Mouse (Mus musculus) midbrain, embryonic 16.5 days (tissue): ENCODE measurements around the gene Mtus2. TPM values are rescaled to one million over a fixed set of nuclear protein-coding genes. Genes with fewer than 3 reads are reported as not detected.
"Not testable (repeated sequence)": the region's sequence is repeated elsewhere in the genome, so short reads cannot be mapped to it uniquely, and the experiment has no call there.

Experiments
- ATAC-seq: fragments of 200-750 bp; cut with Nextera tagmentation; 2 replicates; pipeline ENCODE4 v1.8.0; 2017; ENCODE audit warnings: moderate TSS enrichment
- H3K27ac ChIP-seq: fragments of 300-500 bp; sonication (generic); 2 replicates; pipeline ENCODE4 v1.5.1; 2014; ENCODE audit warnings: mild to moderate bottlenecking, low read length, mixed read lengths
- H3K27me3 ChIP-seq: fragments of 300-500 bp; sonication (generic); 2 replicates; pipeline ENCODE4 v1.6.1; 2014; ENCODE audit warnings: low read depth, low read length, mixed read lengths; ENCODE audit not compliant: control insufficient read depth, insufficient read depth
- H3K36me3 ChIP-seq: fragments of 300-500 bp; sonication (generic); 2 replicates; pipeline ENCODE4 v1.6.1; 2014; ENCODE audit warnings: mild to moderate bottlenecking, low read length, moderate library complexity, mixed read lengths; ENCODE audit not compliant: control insufficient read depth, insufficient read depth
- H3K4me1 ChIP-seq: fragments of 300-500 bp; sonication (generic); 2 replicates; pipeline ENCODE4 v1.6.1; 2014; ENCODE audit warnings: mild to moderate bottlenecking, low read length, mixed read lengths; ENCODE audit not compliant: control insufficient read depth, insufficient read depth
- H3K4me2 ChIP-seq: fragments of 300-500 bp; sonication (generic); 2 replicates; pipeline ENCODE4 v1.6.1; 2014; ENCODE audit warnings: mild to moderate bottlenecking, low read length, mixed read lengths
- H3K4me3 ChIP-seq: fragments of 300-500 bp; sonication (generic); 2 replicates; pipeline ENCODE4 v1.5.1; 2014; ENCODE audit warnings: low read depth, mild to moderate bottlenecking, low read length, moderate library complexity, mixed read lengths
- H3K9ac ChIP-seq: fragments of 300-500 bp; sonication (generic); 2 replicates; pipeline ENCODE4 v1.6.1; 2014; ENCODE audit warnings: low read depth, low read length, mixed read lengths
- H3K9me3 ChIP-seq: fragments of 300-500 bp; sonication (generic); replicated peaks from 2 replicates; pipeline ENCODE4 v1.6.1; 2014; ENCODE audit warnings: mild to moderate bottlenecking, low read length, mixed read lengths; ENCODE audit not compliant: control insufficient read depth, poor library complexity, severe bottlenecking
- WGBS: fragments of 180-500 bp; shearing (Covaris S2); extraction: QIAGEN DNeasy Blood & Tissue Kit; methylation state at CpG from one replicate; pipeline ENCODE4 v1.1.7; 2014; 5-methylcytosine and 5-hydroxymethylcytosine counted together
- polyA plus RNA-seq: library from polyadenylated mRNA; unstranded; fragments of >200 nt; fragmentation: Nextera tagmentation; extraction: Ambion mirVana; gene quantifications from 2 replicates; pipeline ENCODE4 v1.2.1, GENCODE M21; 2015

The Mtus2 gene
- polyA plus RNA-seq, 1 experiment from 2014 or later: 42.1 TPM

DNA sequence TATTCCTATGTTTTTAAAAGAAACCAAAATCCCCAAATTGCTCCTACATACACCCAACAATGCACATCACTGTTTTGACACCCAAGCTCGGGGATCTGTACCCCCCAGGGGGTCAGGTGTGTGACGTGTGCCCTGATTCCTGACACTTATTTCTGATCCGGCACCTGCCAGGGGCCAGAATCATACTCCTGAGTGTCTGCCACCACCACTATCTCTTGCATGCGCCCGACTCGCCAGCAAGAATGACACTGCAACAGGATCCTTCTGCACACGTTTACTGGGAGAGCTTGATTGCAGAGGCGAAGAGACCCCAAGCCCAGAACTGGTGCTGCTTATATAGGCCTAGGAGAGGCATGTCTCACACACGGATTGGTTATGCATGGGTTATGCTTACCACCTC is 369.2 kb downstream of the Mtus2 start:
- H3K36me3 ChIP-seq, H3K4me1 ChIP-seq, H3K4me2 ChIP-seq, ATAC-seq, H3K9me3 ChIP-seq, H3K27ac ChIP-seq, H3K9ac ChIP-seq, H3K4me3 ChIP-seq, H3K27me3 ChIP-seq: not testable (repeated sequence)
- WGBS: 96% methylated on average over 9 of the region's 9 CpGs

DNA sequence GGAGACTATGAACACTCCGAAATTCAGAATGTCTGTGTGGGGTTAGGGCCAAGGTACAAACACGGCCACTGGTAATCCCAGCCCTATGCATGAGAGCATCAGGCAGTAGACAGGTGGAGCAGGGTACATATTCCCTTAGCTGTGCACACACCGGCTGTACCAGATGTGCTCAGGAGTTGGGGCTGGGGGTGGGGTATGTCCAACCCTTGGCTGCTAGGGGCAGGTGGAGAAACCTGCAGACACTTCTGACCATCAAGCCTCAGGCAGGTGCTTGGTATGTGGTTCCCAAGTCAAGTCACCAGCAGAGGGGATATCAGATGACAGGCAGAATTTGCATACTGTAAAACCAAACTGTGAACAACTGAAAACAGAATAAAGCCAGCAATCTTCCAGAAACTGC is 371.9 kb downstream of the Mtus2 start:
- no peak for ATAC-seq
- no peak overlapping the region for H3K4me3 ChIP-seq
- 94% methylated on average over 3 of the region's 3 CpGs for WGBS
- H3K4me1 ChIP-seq: no peaks in the 10 kb centered on the region
- no peaks in the 10 kb centered on the region for H3K9me3 ChIP-seq
- H3K27ac ChIP-seq: no peak overlapping the region
- no peak overlapping the region for H3K9ac ChIP-seq
- H3K36me3 ChIP-seq: peaks cover 2% of the 10 kb centered on the region; the same call in 1 of the 2 replicates
- no peak overlapping the region for H3K4me2 ChIP-seq
- H3K27me3 ChIP-seq: no peaks in the 10 kb centered on the region

DNA sequence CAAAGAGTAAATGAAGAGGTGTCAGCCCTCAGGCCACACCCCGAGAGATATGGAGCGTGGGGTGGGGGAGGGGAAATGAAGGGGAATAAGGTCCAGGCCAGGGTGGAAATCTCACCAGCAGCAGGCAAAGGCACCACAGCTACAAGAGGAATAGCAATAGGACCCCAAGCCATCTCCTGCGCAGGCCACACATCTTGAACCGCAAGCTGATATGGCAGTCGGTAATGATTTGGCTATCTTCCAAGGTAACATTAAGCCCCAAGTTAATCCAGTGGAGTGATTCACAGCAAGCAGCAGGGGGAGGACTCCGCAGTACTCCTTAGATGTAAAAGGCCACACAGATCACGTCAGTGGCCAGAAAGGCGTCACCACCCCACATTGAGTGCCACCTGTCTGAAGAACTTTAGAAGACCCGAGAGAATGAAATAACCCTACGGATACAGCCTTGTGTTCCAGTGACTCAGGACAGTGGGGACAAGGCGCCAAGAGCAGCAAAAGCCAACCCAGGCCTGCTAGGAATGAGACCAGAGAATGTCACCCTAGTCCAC is 374.2 kb downstream of the Mtus2 start:
- WGBS: 74% methylated on average over 11 of the region's 11 CpGs
- H3K4me1 ChIP-seq: no peaks in the 10 kb centered on the region
- ATAC-seq: no peak
- no peak overlapping the region for H3K4me3 ChIP-seq
- peaks cover 2% of the 10 kb centered on the region; the same call in 1 of the 2 replicates for H3K36me3 ChIP-seq
- H3K9me3 ChIP-seq: no peaks in the 10 kb centered on the region
- H3K27me3 ChIP-seq: no peaks in the 10 kb centered on the region
- no peak overlapping the region for H3K4me2 ChIP-seq
- no peak overlapping the region for H3K9ac ChIP-seq
- no peak overlapping the region for H3K27ac ChIP-seq

DNA sequence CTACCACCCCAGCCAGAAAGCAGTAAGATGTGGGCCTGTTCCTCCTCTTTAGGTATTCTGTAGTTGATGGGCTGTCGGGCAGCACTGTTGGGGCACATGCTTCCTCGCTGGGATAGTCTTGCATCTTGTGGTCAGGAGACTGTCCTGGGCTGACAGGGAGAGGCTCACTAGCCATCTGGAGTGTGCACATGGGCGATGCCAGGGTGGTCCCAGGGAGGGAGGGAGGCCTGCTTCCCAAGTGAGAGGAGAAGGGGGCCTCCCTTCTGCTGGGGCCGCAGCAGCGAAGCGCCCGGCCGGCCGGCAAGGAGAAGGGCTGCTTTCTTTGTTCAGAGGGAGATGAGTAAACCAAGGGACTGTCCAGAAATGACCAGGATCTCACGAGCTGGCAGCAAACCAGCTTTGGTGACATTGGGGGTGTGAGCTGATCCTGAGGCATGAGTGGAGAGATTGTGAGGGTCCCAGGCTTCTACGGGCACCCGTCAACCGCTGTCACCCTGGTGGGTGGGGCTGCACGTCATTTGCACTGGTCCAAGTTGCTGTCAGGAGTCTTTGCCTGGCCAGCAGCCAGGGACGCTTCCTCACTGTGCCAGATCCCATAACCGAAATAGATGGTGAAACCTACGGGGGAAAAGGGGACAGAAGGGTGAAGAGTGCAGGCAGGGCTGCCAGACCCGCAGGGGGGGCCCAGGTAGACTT is 375.0 kb downstream of the Mtus2 start:
- H3K9ac ChIP-seq: no peak overlapping the region
- H3K36me3 ChIP-seq: peaks cover 2% of the 10 kb centered on the region; the same call in 1 of the 2 replicates
- H3K27me3 ChIP-seq: no peaks in the 10 kb centered on the region
- H3K27ac ChIP-seq: no peak overlapping the region
- H3K4me1 ChIP-seq: no peaks in the 10 kb centered on the region
- no peak overlapping the region for H3K4me2 ChIP-seq
- WGBS: 83% methylated on average over 18 of the region's 18 CpGs
- ATAC-seq: peak; percentile 6
- H3K9me3 ChIP-seq: no peaks in the 10 kb centered on the region
- no peak overlapping the region for H3K4me3 ChIP-seq

DNA sequence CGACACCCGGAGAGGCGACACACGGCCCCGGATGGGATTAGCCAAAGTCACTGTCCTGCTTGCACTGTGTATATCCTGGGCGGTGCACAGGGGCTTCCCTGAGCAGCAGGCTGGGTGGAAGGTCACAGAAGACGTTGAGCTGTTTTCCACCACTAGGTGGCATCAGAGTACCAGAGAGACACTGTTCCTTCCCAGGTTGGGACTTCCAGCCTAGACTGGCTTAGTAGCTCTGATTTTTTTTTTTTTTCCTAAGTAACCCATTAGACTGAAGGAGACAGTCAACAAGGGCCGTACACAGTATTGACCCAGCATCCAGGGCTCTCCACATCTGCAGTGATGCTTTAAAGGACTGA is 375.5 kb downstream of the Mtus2 start:
- H3K4me2 ChIP-seq: no peak overlapping the region
- H3K9ac ChIP-seq: no peak overlapping the region
- 31% methylated on average over 8 of the region's 8 CpGs for WGBS
- peaks cover 2% of the 10 kb centered on the region; the same call in 1 of the 2 replicates for H3K36me3 ChIP-seq
- H3K27ac ChIP-seq: no peak overlapping the region
- no peaks in the 10 kb centered on the region for H3K4me1 ChIP-seq
- no peaks in the 10 kb centered on the region for H3K9me3 ChIP-seq
- peak; percentile 63 for ATAC-seq
- no peak overlapping the region for H3K4me3 ChIP-seq
- H3K27me3 ChIP-seq: no peaks in the 10 kb centered on the region

DNA sequence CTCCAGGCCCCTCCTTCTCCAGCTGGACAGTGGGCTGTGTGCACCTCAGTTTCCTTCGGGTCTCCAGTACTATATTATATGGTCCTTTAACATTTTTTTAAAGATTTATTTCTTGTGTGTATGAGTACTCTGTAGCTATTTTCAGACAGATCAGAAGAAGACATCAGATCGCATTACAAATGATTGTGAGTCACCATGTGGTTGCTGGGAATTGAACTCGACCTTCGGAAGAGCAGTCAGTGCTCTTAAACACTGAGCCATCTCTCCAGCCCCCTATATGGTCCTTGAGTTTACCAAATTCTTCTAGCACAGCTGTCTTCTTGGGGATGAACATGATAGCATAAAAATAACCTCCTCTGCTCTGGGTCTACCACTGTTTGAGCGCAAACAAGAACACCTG is 382.0 kb downstream of the Mtus2 start:
- Histone ChIP-seq H3K4me2 (no peak overlapping the region), H3K27ac (no peak overlapping the region), H3K9ac (no peak overlapping the region), H3K4me3 (no peak overlapping the region), H3K4me1 (peaks cover 4% of the 10 kb centered on the region), H3K27me3 (no peaks in the 10 kb centered on the region), H3K36me3 (no peaks in the 10 kb centered on the region; the same call in 1 of the 2 replicates), H3K9me3 (no peaks in the 10 kb centered on the region)
- WGBS: 94% methylated on average over 5 of the region's 5 CpGs
- no peak for ATAC-seq

DNA sequence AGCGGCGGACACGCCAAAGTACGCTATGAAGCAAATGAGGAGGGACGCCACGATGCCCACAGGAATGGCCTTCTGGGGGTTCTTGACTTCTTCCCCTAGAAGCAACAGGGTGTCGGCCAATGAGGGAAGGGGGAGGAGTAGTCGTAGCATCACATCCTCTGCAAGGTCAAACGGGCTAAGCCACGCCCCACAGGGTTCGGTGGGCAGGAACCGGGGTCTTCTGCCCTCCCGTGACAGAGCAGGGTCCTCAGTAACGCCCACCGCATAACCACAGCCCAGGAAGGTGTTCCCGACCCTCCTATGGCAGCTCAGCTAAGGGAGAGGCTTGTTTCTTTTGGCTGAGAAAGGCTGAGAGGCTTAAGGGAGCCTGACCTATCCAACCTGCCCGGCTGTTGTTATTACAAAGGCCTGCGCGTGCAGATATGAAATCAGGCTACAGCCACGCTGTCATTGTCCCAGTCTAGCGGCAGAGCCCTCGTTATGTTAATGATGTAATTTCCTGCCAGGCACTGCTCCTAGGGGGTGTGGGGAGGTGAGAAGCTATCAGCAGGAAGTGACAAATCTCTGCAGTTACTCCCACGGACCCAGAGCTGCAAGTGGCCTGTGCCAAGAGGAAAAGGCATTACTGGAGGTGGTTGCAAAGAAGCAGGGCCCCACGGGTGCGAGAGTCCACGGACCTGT is 385.1 kb downstream of the Mtus2 start:
- no peaks in the 10 kb centered on the region for H3K27me3 ChIP-seq
- 37% methylated on average over 26 of the region's 26 CpGs for WGBS
- ATAC-seq: peak; percentile 60
- peak overlapping the region; percentile 55 for H3K27ac ChIP-seq
- H3K9me3 ChIP-seq: no peaks in the 10 kb centered on the region
- peak overlapping the region; percentile 43 for H3K4me2 ChIP-seq
- no peaks in the 10 kb centered on the region for H3K36me3 ChIP-seq
- H3K4me3 ChIP-seq: peak overlapping the region; percentile 15
- H3K9ac ChIP-seq: peak overlapping the region; percentile 43; the same call in 1 of the 2 replicates
- peaks cover 4% of the 10 kb centered on the region for H3K4me1 ChIP-seq

DNA sequence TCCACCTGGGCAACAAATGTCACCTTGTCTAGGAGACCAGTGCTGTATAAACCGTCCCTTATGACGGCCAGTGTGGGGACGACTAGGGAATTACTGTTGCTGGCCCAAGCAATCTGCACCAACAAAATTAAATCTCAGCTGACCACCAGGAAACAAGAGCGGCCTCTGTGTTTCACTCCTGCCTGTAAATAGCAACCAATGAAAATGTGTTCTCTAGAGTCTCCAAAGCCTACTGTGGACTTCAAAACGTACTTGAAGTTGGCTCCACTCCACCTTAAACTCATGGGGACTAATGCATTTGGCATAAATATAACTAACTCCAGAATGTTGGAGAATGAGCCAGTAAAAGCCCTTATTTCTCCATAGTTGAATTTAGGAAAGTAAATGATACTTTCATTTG is 387.3 kb downstream of the Mtus2 start:
- H3K4me3 ChIP-seq: no peak overlapping the region
- WGBS: 88% methylated on average over 5 of the region's 5 CpGs
- no peak overlapping the region for H3K4me2 ChIP-seq
- H3K36me3 ChIP-seq: no peaks in the 10 kb centered on the region
- H3K27me3 ChIP-seq: no peaks in the 10 kb centered on the region
- no peak overlapping the region for H3K9ac ChIP-seq
- H3K9me3 ChIP-seq: no peaks in the 10 kb centered on the region
- H3K4me1 ChIP-seq: peaks cover 4% of the 10 kb centered on the region
- no peak overlapping the region for H3K27ac ChIP-seq
- ATAC-seq: no peak

DNA sequence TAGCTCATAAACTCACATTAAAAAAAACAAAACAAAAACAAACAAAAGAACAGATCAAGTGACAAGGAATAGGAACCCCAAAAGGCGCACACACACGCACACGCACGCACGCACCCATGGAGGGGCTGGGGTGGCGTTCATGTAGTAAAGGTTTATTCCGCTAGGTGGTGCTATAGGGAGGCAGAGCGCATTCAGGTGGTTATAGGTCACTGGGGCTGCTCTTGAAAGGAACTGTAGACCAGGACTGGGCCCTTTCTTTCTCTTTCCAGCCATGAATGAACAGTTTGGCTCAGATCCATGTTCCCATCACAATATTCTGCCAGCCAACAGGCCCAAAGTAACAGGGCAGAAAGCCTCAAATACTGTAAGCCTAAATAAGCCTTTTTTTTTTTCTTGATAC is 389.4 kb downstream of the Mtus2 start:
- Histone ChIP-seq H3K9ac (no peak overlapping the region), H3K36me3 (no peaks in the 10 kb centered on the region), H3K9me3 (no peaks in the 10 kb centered on the region), H3K4me2 (no peak overlapping the region), H3K27ac (no peak overlapping the region), H3K4me3 (no peak overlapping the region), H3K27me3 (no peaks in the 10 kb centered on the region), H3K4me1 (peaks cover 4% of the 10 kb centered on the region)
- ATAC-seq: no peak
- WGBS: 77% methylated on average over 8 of the region's 8 CpGs
